Mouse (Mus musculus) liver, embryonic 12.5 days (tissue): Measurements from ENCODE around the gene Hist1h3i. TPM values are rescaled to one million over a fixed set of nuclear protein-coding genes. Genes with fewer than 3 reads are reported as not detected.
"Not testable (repeated sequence)": the region's sequence is repeated elsewhere in the genome, so short reads cannot be mapped to it uniquely, and the experiment has no call there.

ENCODE experiments used
- ATAC-seq: fragments of 200-750 bp; cut with Nextera tagmentation; 2 replicates; pipeline ENCODE4 v1.8.0; 2017; ENCODE audit warnings: moderate number of reproducible peaks, mild to moderate bottlenecking, moderate library complexity
- H3K27ac ChIP-seq: fragments of 300-500 bp; sonication (generic); 2 replicates; pipeline ENCODE4 v1.5.1; 2016; ENCODE audit warnings: mild to moderate bottlenecking
- H3K27me3 ChIP-seq: fragments of 300-500 bp; sonication (generic); replicated peaks from 2 replicates; pipeline ENCODE4 v1.6.1; 2016; ENCODE audit warnings: mild to moderate bottlenecking, moderate library complexity
- H3K36me3 ChIP-seq: fragments of 300-500 bp; sonication (generic); 2 replicates; pipeline ENCODE4 v1.6.1; 2016; ENCODE audit warnings: mild to moderate bottlenecking, moderate library complexity
- H3K4me1 ChIP-seq: fragments of 300-500 bp; sonication (generic); 2 replicates; pipeline ENCODE4 v1.6.1; 2016
- H3K4me2 ChIP-seq: fragments of 300-500 bp; sonication (generic); 2 replicates; pipeline ENCODE4 v1.6.1; 2016; ENCODE audit warnings: mild to moderate bottlenecking, moderate library complexity
- H3K4me3 ChIP-seq: fragments of 300-500 bp; sonication (generic); 2 replicates; pipeline ENCODE4 v1.5.1; 2016; ENCODE audit warnings: mild to moderate bottlenecking, moderate library complexity
- H3K9ac ChIP-seq: fragments of 300-500 bp; sonication (generic); 2 replicates; pipeline ENCODE4 v1.6.1; 2016; ENCODE audit warnings: mild to moderate bottlenecking, moderate library complexity
- H3K9me3 ChIP-seq: fragments of 300-500 bp; sonication (generic); replicated peaks from 2 replicates; pipeline ENCODE4 v1.6.1; 2016; ENCODE audit warnings: mild to moderate bottlenecking, moderate library complexity
- WGBS: fragments of 180-500 bp; shearing (Covaris S2); methylation state at CpG from one replicate; pipeline ENCODE4 v1.1.7; 2016; ENCODE audit not compliant: insufficient replicate concordance; 5-methylcytosine and 5-hydroxymethylcytosine counted together
- polyA plus RNA-seq: library from polyadenylated mRNA; unstranded; fragments of >200 nt; fragmentation: Nextera tagmentation; extraction: Ambion mirVana; gene quantifications from 2 replicates; pipeline ENCODE4 v1.2.1, GENCODE M21; 2016

The Hist1h3i gene
- polyA plus RNA-seq, 1 experiment from 2014 or later, result 188 TPM

- no peak overlapping the region for H3K4me3 ChIP-seq
- H3K36me3 ChIP-seq, result no peaks in the 10 kb centered on the region
- no peak for ATAC-seq
- WGBS, result 82% methylated on average over 7 of the region's 7 CpGs
- no peak overlapping the region for H3K4me2 ChIP-seq
- H3K27me3 ChIP-seq, result no peaks in the 10 kb centered on the region
- no peaks in the 10 kb centered on the region for H3K9me3 ChIP-seq
- H3K9ac ChIP-seq, result no peak overlapping the region
- peaks cover 8% of the 10 kb centered on the region for H3K4me1 ChIP-seq
- H3K27ac ChIP-seq, result no peak overlapping the region
Observed at GRCm38 (mm10) chr13:21795584-21795983, 12.4 kb upstream of the Hist1h3i start.

- Histone ChIP-seq H3K4me2 (peak overlapping the region; percentile 54), H3K27me3 (no peaks in the 10 kb centered on the region), H3K4me3 (no peak overlapping the region; the same call in 1 of the 2 replicates), H3K4me1 (peaks cover 38% of the 10 kb centered on the region), H3K9me3 (no peaks in the 10 kb centered on the region), H3K27ac (peak overlapping the region; percentile 51; the same call in 1 of the 2 replicates), H3K36me3 (no peaks in the 10 kb centered on the region), H3K9ac (peak overlapping the region; percentile 52)
- ATAC-seq, result no peak
- 29% methylated on average over 18 of the region's 18 CpGs for WGBS
Observed at GRCm38 (mm10) chr13:21790601-21791283, 7.6 kb upstream of the Hist1h3i start.

GRCm38 (mm10) chr13:21789925-21790324, 6.8 kb upstream of the Hist1h3i start:
- Histone ChIP-seq H3K4me3 (no peak overlapping the region), H3K9me3 (no peaks in the 10 kb centered on the region), H3K36me3 (no peaks in the 10 kb centered on the region), H3K4me2 (peak overlapping the region; percentile 67; the same call in 1 of the 2 replicates), H3K27ac (peak overlapping the region; percentile 100; the same call in 1 of the 2 replicates), H3K9ac (0 out of 2 replicates have a peak overlapping the region, but pooled peaks have one; percentile 78), H3K4me1 (peaks cover 46% of the 10 kb centered on the region), H3K27me3 (no peaks in the 10 kb centered on the region)
- ATAC-seq, result no peak
- WGBS, result 49% methylated on average over 6 of the region's 6 CpGs

GRCm38 (mm10) chr13:21787760-21788593, 4.8 kb upstream of the Hist1h3i start:
- Histone ChIP-seq H3K27me3 (no peaks in the 10 kb centered on the region), H3K4me2 (peak overlapping the region; percentile 67), H3K36me3 (no peaks in the 10 kb centered on the region), H3K4me3 (peak overlapping the region; percentile 54), H3K9me3 (no peaks in the 10 kb centered on the region), H3K4me1 (peaks cover 58% of the 10 kb centered on the region), H3K9ac (peak overlapping the region; percentile 78), H3K27ac (peak overlapping the region; percentile 100)
- ATAC-seq, result peak; percentile 17
- WGBS, result 22% methylated on average over 14 of the region's 21 CpGs

- Histone ChIP-seq H3K27ac (peak within 1 kb of the TSS; percentile 100), H3K9ac (peak within 1 kb of the TSS; percentile 78), H3K4me1 (peaks cover 64% of the 10 kb centered on the region), H3K4me3 (peak within 1 kb of the TSS; percentile 54), H3K4me2 (peak within 1 kb of the TSS; percentile 67)
- peak; percentile 88 for ATAC-seq
- under 1% methylated on average over 38 of the region's 63 CpGs for WGBS
- H3K27me3 ChIP-seq, H3K36me3 ChIP-seq, H3K9me3 ChIP-seq: not testable (repeated sequence)
Observed at GRCm38 (mm10) chr13:21786899-21787629, 3.9 kb upstream of the Hist1h3i start, which contains the start of the genes Hist1h2an and Hist1h2bp. Gene Hist1h2an, minus strand, starts transcription at chr13:21787218. Gene Hist1h2bp, plus strand, starts transcription at chr13:21787461.

- Histone ChIP-seq H3K4me1 (peaks cover 66% of the 10 kb centered on the region), H3K4me3 (peak overlapping the region; percentile 54), H3K27ac (peak overlapping the region; percentile 100), H3K4me2 (peak overlapping the region; percentile 67), H3K9ac (peak overlapping the region; percentile 77), H3K36me3 (no peaks in the 10 kb centered on the region), H3K27me3 (no peaks in the 10 kb centered on the region), H3K9me3 (no peaks in the 10 kb centered on the region)
- no peak for ATAC-seq
- WGBS, result 6% methylated on average over 8 of the region's 8 CpGs
Observed at GRCm38 (mm10) chr13:21786189-21786898, 3.2 kb upstream of the Hist1h3i start.

GRCm38 (mm10) chr13:21784311-21784710, 1.1 kb upstream of the Hist1h3i start:
- Histone ChIP-seq H3K4me2 (peak overlapping the region; percentile 87), H3K4me3 (peak overlapping the region; percentile 55), H3K4me1 (peaks cover 65% of the 10 kb centered on the region), H3K36me3 (no peaks in the 10 kb centered on the region), H3K27ac (peak overlapping the region; percentile 100), H3K9me3 (no peaks in the 10 kb centered on the region), H3K9ac (peak overlapping the region; percentile 77), H3K27me3 (no peaks in the 10 kb centered on the region)
- ATAC-seq, result no peak
- WGBS, result 64% methylated on average over 6 of the region's 6 CpGs

GRCm38 (mm10) chr13:21783734-21784161, 578 bp upstream of the Hist1h3i start:
- H3K36me3 ChIP-seq, result no peaks in the 10 kb centered on the region
- H3K9ac ChIP-seq, result peak overlapping the region; percentile 77
- H3K27ac ChIP-seq, result peak overlapping the region; percentile 100
- no peaks in the 10 kb centered on the region for H3K9me3 ChIP-seq
- 4% methylated on average over 9 of the region's 9 CpGs for whole genome bisulfite sequencing
- peaks cover 59% of the 10 kb centered on the region for H3K4me1 ChIP-seq
- peak overlapping the region; percentile 87 for H3K4me2 ChIP-seq
- H3K4me3 ChIP-seq, result peak overlapping the region; percentile 55
- no peaks in the 10 kb centered on the region for H3K27me3 ChIP-seq
- no peak for ATAC-seq

GRCm38 (mm10) chr13:21782361-21783254, 562 bp downstream of the Hist1h3i start:
- H3K27me3 ChIP-seq, H3K9me3 ChIP-seq, H3K36me3 ChIP-seq: not testable (repeated sequence)
- under 1% methylated on average over 17 of the region's 35 CpGs for WGBS
- H3K9ac ChIP-seq, result peak overlapping the region; percentile 82
- peak overlapping the region; percentile 55 for H3K4me3 ChIP-seq
- ATAC-seq, result peak; percentile 3
- H3K4me2 ChIP-seq, result peak overlapping the region; percentile 87
- peak overlapping the region; percentile 100 for H3K27ac ChIP-seq
- peaks cover 59% of the 10 kb centered on the region for H3K4me1 ChIP-seq

- H3K4me1 ChIP-seq, result peaks cover 68% of the 10 kb centered on the region
- H3K27ac ChIP-seq, result peak overlapping the region; percentile 100
- WGBS, result 82% methylated on average over 1 of the region's 1 CpGs
- no peaks in the 10 kb centered on the region for H3K36me3 ChIP-seq
- no peak overlapping the region; the same call in 1 of the 2 replicates for H3K4me3 ChIP-seq
- ATAC-seq, result no peak
- no peaks in the 10 kb centered on the region for H3K27me3 ChIP-seq
- H3K4me2 ChIP-seq, result peak overlapping the region; percentile 87
- peak overlapping the region; percentile 82 for H3K9ac ChIP-seq
- no peaks in the 10 kb centered on the region for H3K9me3 ChIP-seq
Observed at GRCm38 (mm10) chr13:21781639-21782038, 1.5 kb downstream of the Hist1h3i start.
